Mouse (Mus musculus) midbrain, embryonic 10.5 days (tissue): ENCODE measurements around the gene Kcnh7. TPM values are rescaled to one million over a fixed set of nuclear protein-coding genes. Genes with fewer than 3 reads are reported as not detected.
A peak's percentile ranks its signal among the peaks of the same experiment; 100 is the strongest.

Experiments used
- DNase-seq: peaks from one replicate; pipeline ENCODE4 v3.0.0-alpha.2; 2017; ENCODE audit warnings: low spot score
- H3K27ac ChIP-seq: fragments of 300-500 bp; sonication (generic); replicated peaks from 2 replicates; pipeline ENCODE4 v1.5.1; 2016; ENCODE audit warnings: mild to moderate bottlenecking
- H3K27me3 ChIP-seq: fragments of 300-500 bp; sonication (generic); 2 replicates; pipeline ENCODE4 v1.6.1; 2016; ENCODE audit warnings: low read depth, mild to moderate bottlenecking; ENCODE audit not compliant: poor library complexity, severe bottlenecking
- H3K36me3 ChIP-seq: fragments of 300-500 bp; sonication (generic); 2 replicates; pipeline ENCODE4 v1.6.1; 2016; ENCODE audit warnings: mild to moderate bottlenecking, moderate library complexity
- H3K4me1 ChIP-seq: fragments of 300-500 bp; sonication (generic); 2 replicates; pipeline ENCODE4 v1.6.1; 2016
- H3K4me3 ChIP-seq: fragments of 300-500 bp; sonication (generic); 2 replicates; pipeline ENCODE4 v1.5.1; 2016; ENCODE audit warnings: mild to moderate bottlenecking, moderate library complexity
- H3K9me3 ChIP-seq: fragments of 300-500 bp; sonication (generic); replicated peaks from 2 replicates; pipeline ENCODE4 v1.6.1; 2016; ENCODE audit warnings: mild to moderate bottlenecking
- WGBS: fragments of 180-500 bp; shearing (Covaris S2); methylation state at CpG from one replicate; pipeline ENCODE4 v1.1.7; 2016; 5-methylcytosine and 5-hydroxymethylcytosine counted together
- polyA plus RNA-seq: library from polyadenylated mRNA; unstranded; fragments of >200 nt; fragmentation: Nextera tagmentation; extraction: Ambion mirVana; gene quantifications from 2 replicates; pipeline ENCODE4 v1.2.1, GENCODE M21; 2016

The Kcnh7 gene
- 0.27 and 0.50 TPM in 2 replicates for polyA plus RNA-seq

DNA sequence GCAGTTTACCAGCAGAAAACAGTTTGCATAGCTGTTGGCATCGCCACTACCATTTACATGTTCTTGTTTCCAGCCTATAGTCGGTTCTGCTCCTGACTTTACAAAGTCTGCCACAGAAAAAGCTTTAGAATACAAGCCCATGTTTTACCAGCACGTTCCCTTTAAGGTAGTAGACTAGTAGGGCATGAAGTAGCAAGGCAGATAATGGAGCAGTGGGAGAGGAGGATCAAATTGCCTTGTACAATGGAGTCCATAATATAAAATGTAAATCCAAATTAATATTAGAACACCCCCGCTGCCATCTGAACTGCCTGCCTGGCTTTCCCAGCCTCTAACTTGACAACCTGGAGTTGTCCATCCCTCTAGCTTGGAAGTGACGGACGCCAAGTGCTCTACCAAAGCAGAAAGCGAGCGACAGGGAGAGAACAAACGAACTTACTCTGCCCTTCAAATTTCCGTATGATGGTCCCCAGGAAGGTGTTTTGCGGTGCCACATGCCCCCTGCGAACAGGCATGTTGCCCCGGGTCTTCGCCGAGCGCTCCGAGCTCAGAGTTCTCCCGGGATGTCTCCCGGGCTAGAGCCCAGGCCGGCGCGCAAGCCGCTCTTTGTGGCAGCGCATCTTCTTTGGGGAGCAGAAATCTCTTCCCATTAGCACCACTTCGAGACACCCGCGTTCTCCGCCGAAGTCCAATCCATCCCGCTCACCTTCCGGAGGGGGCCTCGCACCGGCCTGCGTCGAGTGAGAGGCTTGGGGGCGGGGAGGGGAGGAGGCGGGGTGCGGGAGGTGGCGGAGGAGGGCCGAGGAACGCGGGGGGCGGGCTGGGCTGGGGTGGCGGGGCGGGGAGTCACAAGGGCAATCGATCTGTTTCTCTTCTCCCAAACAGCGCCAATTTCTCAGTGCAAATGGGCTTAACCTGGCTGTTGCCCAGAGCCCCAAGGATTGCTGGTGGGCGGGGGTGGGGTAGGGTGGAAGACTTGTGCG, at the start of gene Kcnh7:
Gene Kcnh7, minus strand, starts transcription at position 725 of the 983 bp plus-strand sequence.
- Histone ChIP-seq H3K36me3 (no peaks in the 10 kb centered on the region), H3K4me1 (peaks cover 17% of the 10 kb centered on the region), H3K4me3 (peak within 1 kb of the TSS; percentile 70), H3K27me3 (peaks cover 36% of the 10 kb centered on the region), H3K27ac (peak within 1 kb of the TSS; percentile 65), H3K9me3 (no peaks in the 10 kb centered on the region)
- 2% methylated on average over 42 of the region's 49 CpGs for WGBS
- peak; percentile 47 for DNase-seq

GRCm38 (mm10) chr2:63207435-63207834, 23.3 kb upstream of the Kcnh7 start:
- WGBS = 79% methylated on average over 3 of the region's 3 CpGs
- no peaks in the 10 kb centered on the region for H3K9me3 ChIP-seq
- no peaks in the 10 kb centered on the region for H3K27me3 ChIP-seq
- no peak overlapping the region for H3K27ac ChIP-seq
- H3K36me3 ChIP-seq = no peaks in the 10 kb centered on the region
- no peak overlapping the region for H3K4me3 ChIP-seq
- no peak for DNase-seq
- no peaks in the 10 kb centered on the region for H3K4me1 ChIP-seq

DNA sequence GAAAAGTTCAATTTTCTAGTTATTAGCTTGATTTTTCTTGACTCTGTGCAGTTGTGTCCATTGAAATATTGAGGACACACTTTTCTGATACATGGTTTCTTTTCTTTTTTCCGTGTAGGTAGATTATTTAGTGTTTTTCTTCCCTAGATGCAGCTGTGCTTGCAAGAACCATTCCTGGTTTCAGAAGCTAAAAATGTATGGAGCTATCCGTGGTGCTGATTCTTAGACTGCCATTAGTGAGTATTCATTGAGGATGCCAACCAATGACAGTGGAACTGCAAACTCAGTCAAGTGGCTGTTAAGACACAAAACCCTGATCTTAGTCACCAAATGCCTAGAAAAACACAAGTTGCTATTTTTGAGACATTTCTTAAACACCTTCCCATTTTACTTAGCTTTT, 1.9 kb upstream of the Kcnh7 start:
- peaks cover 36% of the 10 kb centered on the region for H3K27me3 ChIP-seq
- DNase-seq = no peak
- no peaks in the 10 kb centered on the region for H3K9me3 ChIP-seq
- H3K27ac ChIP-seq = no peak overlapping the region
- peaks cover 17% of the 10 kb centered on the region for H3K4me1 ChIP-seq
- no peaks in the 10 kb centered on the region for H3K36me3 ChIP-seq
- H3K4me3 ChIP-seq = no peak overlapping the region
- WGBS = 1% methylated on average over 2 of the region's 2 CpGs

DNA sequence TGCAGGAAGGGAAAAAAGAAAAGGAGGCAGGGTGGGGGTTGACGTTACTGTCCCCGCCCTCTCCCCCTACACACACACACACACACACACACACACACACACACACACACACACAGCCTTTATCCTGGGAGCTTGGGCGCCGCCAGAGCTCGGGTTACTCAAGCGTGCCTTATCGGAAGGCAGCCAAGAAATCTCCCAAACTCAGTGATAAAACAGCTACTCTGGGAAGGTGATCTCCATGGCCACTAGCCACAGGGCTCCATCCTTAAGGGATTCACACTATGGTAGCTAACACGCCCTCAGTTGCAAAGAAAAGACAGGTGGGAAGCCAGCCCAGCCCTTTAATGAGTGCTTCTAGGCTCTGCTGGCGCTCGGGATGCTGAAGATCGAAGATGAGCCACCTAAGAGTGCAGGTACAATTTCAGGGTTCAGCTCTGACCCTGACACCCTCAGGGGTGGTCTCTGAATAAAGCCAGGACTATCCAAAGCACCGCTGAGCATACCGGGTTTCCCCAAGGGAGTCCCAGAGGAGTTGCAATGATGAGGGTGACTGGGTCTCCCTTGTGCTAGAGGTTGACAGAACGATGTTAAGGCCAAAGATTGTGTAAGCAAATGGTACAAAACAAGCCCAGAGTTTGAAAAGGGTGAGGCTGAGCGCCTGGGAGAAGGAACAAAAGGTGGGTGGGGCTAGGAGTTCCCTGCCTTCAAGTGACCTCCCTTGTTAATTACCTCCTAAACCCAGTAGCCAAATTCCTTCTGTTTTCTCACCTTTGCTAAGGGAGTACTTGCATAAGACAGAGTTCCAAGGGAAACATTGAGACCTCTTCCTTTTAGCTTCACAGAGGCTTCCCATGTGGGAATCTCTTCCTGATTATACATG, 704 bp upstream of the Kcnh7 start:
- Histone ChIP-seq H3K4me3 (peak overlapping the region; percentile 70), H3K27ac (peak overlapping the region; percentile 65), H3K36me3 (no peaks in the 10 kb centered on the region), H3K4me1 (peaks cover 17% of the 10 kb centered on the region), H3K9me3 (no peaks in the 10 kb centered on the region), H3K27me3 (peaks cover 36% of the 10 kb centered on the region)
- peak; percentile 37 for DNase-seq
- WGBS = 2% methylated on average over 14 of the region's 15 CpGs

GRCm38 (mm10) chr2:63153701-63154100, 30.4 kb downstream of the Kcnh7 start:
- no peak overlapping the region for H3K4me3 ChIP-seq
- no peaks in the 10 kb centered on the region for H3K27me3 ChIP-seq
- no peak for DNase-seq
- no peak overlapping the region for H3K27ac ChIP-seq
- H3K9me3 ChIP-seq = no peaks in the 10 kb centered on the region
- 0 out of 2 replicates have a peak, but pooled peaks cover 3% of the 10 kb centered on the region for H3K4me1 ChIP-seq
- H3K36me3 ChIP-seq = no peaks in the 10 kb centered on the region

GRCm38 (mm10) chr2:63127762-63128516, 56.1 kb downstream of the Kcnh7 start:
- Histone ChIP-seq H3K4me3 (no peak overlapping the region), H3K27ac (no peak overlapping the region), H3K4me1 (no peaks in the 10 kb centered on the region), H3K36me3 (no peaks in the 10 kb centered on the region), H3K9me3 (no peaks in the 10 kb centered on the region), H3K27me3 (no peaks in the 10 kb centered on the region)
- WGBS = 89% methylated on average over 2 of the region's 2 CpGs
- no peak for DNase-seq

DNA sequence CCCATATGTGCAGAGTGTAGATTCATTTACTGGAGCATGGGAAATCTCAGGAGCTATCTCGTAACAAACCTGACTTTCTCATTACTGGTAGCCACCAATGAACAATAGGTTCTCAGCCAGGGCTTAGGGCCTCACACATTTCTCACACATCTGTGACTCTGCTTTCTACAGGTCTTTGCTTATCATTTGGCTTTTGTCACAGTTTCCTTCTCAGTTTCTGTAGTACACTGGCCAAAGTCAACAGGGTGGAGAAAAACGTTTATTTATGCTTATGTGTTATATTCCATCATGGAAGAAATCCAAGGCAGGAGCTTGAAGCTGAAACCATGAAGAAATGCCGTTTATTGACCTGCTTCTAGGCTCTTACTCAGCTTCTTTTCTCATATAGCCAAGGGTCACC, 63.8 kb downstream of the Kcnh7 start:
- no peaks in the 10 kb centered on the region for H3K36me3 ChIP-seq
- no peaks in the 10 kb centered on the region for H3K27me3 ChIP-seq
- WGBS = 74% methylated on average over 3 of the region's 3 CpGs
- no peaks in the 10 kb centered on the region for H3K9me3 ChIP-seq
- H3K4me3 ChIP-seq = no peak overlapping the region
- H3K27ac ChIP-seq = no peak overlapping the region
- peaks cover 17% of the 10 kb centered on the region for H3K4me1 ChIP-seq
- no peak for DNase-seq

GRCm38 (mm10) chr2:63117209-63118193, 66.6 kb downstream of the Kcnh7 start:
- DNase-seq = peak; percentile 18
- no peaks in the 10 kb centered on the region for H3K9me3 ChIP-seq
- 58% methylated on average over 4 of the region's 4 CpGs for WGBS
- no peaks in the 10 kb centered on the region for H3K27me3 ChIP-seq
- peaks cover 17% of the 10 kb centered on the region for H3K4me1 ChIP-seq
- peak overlapping the region; percentile 52; the same call in 1 of the 2 replicates for H3K27ac ChIP-seq
- no peak overlapping the region for H3K4me3 ChIP-seq
- no peaks in the 10 kb centered on the region for H3K36me3 ChIP-seq

GRCm38 (mm10) chr2:63105971-63106370, 78.1 kb downstream of the Kcnh7 start:
- Histone ChIP-seq H3K9me3 (no peaks in the 10 kb centered on the region), H3K4me3 (no peak overlapping the region), H3K4me1 (no peaks in the 10 kb centered on the region), H3K36me3 (no peaks in the 10 kb centered on the region), H3K27me3 (no peaks in the 10 kb centered on the region), H3K27ac (no peak overlapping the region)
- DNase-seq = no peak
- 89% methylated on average over 2 of the region's 2 CpGs for WGBS

DNA sequence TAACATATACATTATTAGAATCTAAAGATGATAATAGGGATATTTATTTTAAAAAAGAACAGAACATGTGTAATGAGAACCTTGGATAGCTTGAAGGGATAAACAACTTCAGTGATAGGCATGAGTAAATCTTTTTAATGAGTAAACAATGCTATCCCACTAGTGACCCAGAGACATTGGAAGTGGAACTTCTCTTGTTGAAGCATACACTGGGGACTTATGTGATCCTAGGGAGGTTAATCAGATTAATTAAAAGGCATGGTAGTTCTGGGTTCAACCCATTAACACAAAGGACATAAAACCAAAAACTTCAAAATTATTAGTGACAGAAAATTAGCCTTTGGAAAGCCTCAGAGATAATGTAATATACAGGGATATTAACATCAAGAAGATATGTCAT, 84.4 kb downstream of the Kcnh7 start:
- Histone ChIP-seq H3K9me3 (no peaks in the 10 kb centered on the region), H3K27me3 (no peaks in the 10 kb centered on the region), H3K4me3 (no peak overlapping the region), H3K36me3 (no peaks in the 10 kb centered on the region), H3K27ac (no peak overlapping the region), H3K4me1 (no peaks in the 10 kb centered on the region)
- no peak for DNase-seq

- Histone ChIP-seq H3K4me3 (no peak overlapping the region), H3K27ac (no peak overlapping the region), H3K36me3 (no peaks in the 10 kb centered on the region), H3K9me3 (no peaks in the 10 kb centered on the region), H3K4me1 (no peaks in the 10 kb centered on the region), H3K27me3 (no peaks in the 10 kb centered on the region)
- 52% methylated on average over 4 of the region's 4 CpGs for WGBS
- DNase-seq = no peak
These were observed 92.3 kb downstream of the Kcnh7 start for GRCm38 (mm10) chr2:63091775-63092174.
